Mouse (Mus musculus): ENCODE results near the gene Kcna10. TPM values are rescaled to one million over a fixed set of nuclear protein-coding genes. Genes with fewer than 3 reads are reported as not detected.

Kcna10 gene
- polyA plus RNA-seq, 1 experiment, result 0.10 TPM

GRCm38 (mm10) chr3:107158856-107159255, 24.0 kb upstream of the Kcna10 start:
- no peak for DNase-seq
- TF ChIP-seq POLR2A (IDR thresholded peaks at IDR 0.05; ENCODE audit: borderline replicate concordance, insufficient read depth, low read length) (no peak), CTCF (IDR thresholded peaks at IDR 0.05; ENCODE audit: borderline replicate concordance, insufficient read depth, low read depth, low read length) (no peak)
- WGBS, result 78% methylated on average over 7 of the region's 7 CpGs
- Histone ChIP-seq H3K27me3 (ENCODE audit: control insufficient read depth, insufficient read depth, low read length) (no peaks in the 10 kb centered on the region), H3K27ac (ENCODE audit: insufficient read depth, low read length) (no peak overlapping the region), H3K4me3 (replicated peaks; ENCODE audit: insufficient read depth, low read depth, low read length) (no peak overlapping the region), H3K4me1 (ENCODE audit: control insufficient read depth, insufficient read depth, low read length) (peaks cover 52% of the 10 kb centered on the region)

DNA sequence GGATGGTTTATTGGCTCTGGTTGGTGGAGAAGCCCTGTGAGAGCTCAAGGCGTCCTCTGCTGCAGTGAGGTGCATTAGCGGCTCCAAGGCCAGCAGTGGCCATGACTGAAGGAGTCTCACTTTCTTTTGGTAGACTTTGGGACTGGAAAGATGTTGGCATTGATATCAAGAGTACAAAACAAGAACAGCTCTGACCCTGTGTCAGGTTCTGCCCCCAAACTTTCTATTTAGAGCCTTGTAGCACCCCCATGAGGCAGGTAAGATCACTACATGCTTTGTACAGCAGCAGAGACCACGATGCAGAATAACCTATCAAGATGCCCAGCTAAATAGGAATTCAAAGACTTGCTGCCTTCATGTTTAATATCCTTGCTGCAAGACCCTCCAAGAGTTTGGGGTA, 23.4 kb upstream of the Kcna10 start:
- Histone ChIP-seq H3K27ac (ENCODE audit: insufficient read depth, low read length) (peak overlapping the region; percentile 39), H3K4me3 (replicated peaks; ENCODE audit: insufficient read depth, low read depth, low read length) (peak overlapping the region; percentile 11), H3K27me3 (ENCODE audit: control insufficient read depth, insufficient read depth, low read length) (no peaks in the 10 kb centered on the region), H3K4me1 (ENCODE audit: control insufficient read depth, insufficient read depth, low read length) (peaks cover 52% of the 10 kb centered on the region)
- WGBS, result 76% methylated on average over 3 of the region's 3 CpGs
- TF ChIP-seq POLR2A (IDR thresholded peaks at IDR 0.05; ENCODE audit: borderline replicate concordance, insufficient read depth, low read length), result no peak
- peak; percentile 40; the same call in 1 of the 2 replicates for TF ChIP-seq CTCF (IDR thresholded peaks at IDR 0.05; ENCODE audit: borderline replicate concordance, insufficient read depth, low read depth, low read length)
- peak; percentile 44 to 48 for DNase-seq

DNA sequence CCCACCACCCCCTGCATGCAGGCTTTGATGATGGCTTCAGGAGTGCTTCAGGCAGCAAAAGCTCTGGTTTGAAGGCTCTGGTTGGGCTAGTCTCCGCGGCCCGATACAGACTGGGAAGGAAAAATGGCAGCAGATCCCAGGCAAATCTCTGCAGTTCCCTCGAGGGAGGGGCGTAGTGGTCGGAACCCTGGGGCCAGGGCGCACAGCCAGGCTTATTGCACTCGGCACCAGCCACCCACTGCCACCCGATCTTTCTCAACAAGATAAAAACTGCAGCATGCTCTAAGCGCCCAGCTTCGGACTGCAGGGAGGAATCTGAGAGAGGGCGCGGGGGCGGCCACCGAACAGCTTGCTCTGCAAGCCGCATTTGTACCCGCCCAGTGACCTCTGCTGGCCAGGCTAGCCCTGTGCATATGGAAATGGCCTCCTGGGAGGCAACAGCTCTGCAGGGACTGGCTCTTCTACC, 23.0 kb upstream of the Kcna10 start:
- DNase-seq, result peak; percentile 79 to 82
- Histone ChIP-seq H3K27ac (ENCODE audit: insufficient read depth, low read length) (peak overlapping the region; percentile 39), H3K4me3 (replicated peaks; ENCODE audit: insufficient read depth, low read depth, low read length) (peak overlapping the region; percentile 11), H3K27me3 (ENCODE audit: control insufficient read depth, insufficient read depth, low read length) (no peaks in the 10 kb centered on the region), H3K4me1 (ENCODE audit: control insufficient read depth, insufficient read depth, low read length) (peaks cover 49% of the 10 kb centered on the region)
- WGBS, result 3% methylated on average over 17 of the region's 17 CpGs
- TF ChIP-seq CTCF (IDR thresholded peaks at IDR 0.05; ENCODE audit: borderline replicate concordance, insufficient read depth, low read depth, low read length) (peak; percentile 57; the same call in 1 of the 2 replicates), POLR2A (IDR thresholded peaks at IDR 0.05; ENCODE audit: borderline replicate concordance, insufficient read depth, low read length) (no peak)

GRCm38 (mm10) chr3:107162741-107163140, 20.1 kb upstream of the Kcna10 start:
- TF ChIP-seq CTCF (IDR thresholded peaks at IDR 0.05; ENCODE audit: borderline replicate concordance, insufficient read depth, low read depth, low read length), result no peak
- TF ChIP-seq POLR2A (IDR thresholded peaks at IDR 0.05; ENCODE audit: borderline replicate concordance, insufficient read depth, low read length), result no peak
- 28% methylated on average over 2 of the region's 2 CpGs for WGBS
- peak overlapping the region; percentile 42; the same call in 1 of the 2 replicates for H3K27ac ChIP-seq (ENCODE audit: insufficient read depth, low read length)
- DNase-seq, result peak; percentile 77 to 87
- H3K4me1 ChIP-seq (ENCODE audit: control insufficient read depth, insufficient read depth, low read length), result peaks cover 47% of the 10 kb centered on the region
- H3K27me3 ChIP-seq (ENCODE audit: control insufficient read depth, insufficient read depth, low read length), result no peaks in the 10 kb centered on the region
- H3K4me3 ChIP-seq (replicated peaks; ENCODE audit: insufficient read depth, low read depth, low read length), result no peak overlapping the region

DNA sequence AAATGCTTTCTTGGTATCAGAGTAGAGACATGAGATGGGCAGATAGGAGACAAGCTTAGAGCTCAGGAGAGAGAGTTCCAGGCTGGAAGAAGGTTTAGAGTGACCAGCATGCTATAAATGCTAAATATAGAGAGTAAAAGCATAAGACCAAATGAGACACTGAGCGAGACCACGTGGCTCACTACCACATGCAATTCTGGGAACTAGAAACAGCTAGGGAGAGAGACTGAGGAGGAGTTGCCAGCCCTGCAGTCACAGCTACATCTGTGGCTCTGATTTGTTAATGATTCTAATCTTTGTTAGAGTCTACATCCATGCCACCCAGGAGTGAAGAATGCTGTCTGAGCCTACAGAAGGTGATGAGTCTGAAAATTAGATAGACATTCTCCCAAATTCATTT, 13.3 kb upstream of the Kcna10 start:
- H3K27ac ChIP-seq (ENCODE audit: insufficient read depth, low read length), result no peak overlapping the region
- DNase-seq, result no peak
- no peaks in the 10 kb centered on the region for H3K27me3 ChIP-seq (ENCODE audit: control insufficient read depth, insufficient read depth, low read length)
- no peak overlapping the region for H3K4me3 ChIP-seq (replicated peaks; ENCODE audit: insufficient read depth, low read depth, low read length)
- TF ChIP-seq POLR2A (IDR thresholded peaks at IDR 0.05; ENCODE audit: borderline replicate concordance, insufficient read depth, low read length) (no peak), CTCF (IDR thresholded peaks at IDR 0.05; ENCODE audit: borderline replicate concordance, insufficient read depth, low read depth, low read length) (no peak)
- peaks cover 15% of the 10 kb centered on the region for H3K4me1 ChIP-seq (ENCODE audit: control insufficient read depth, insufficient read depth, low read length)
- WGBS, result 88% methylated on average over 2 of the region's 2 CpGs

DNA sequence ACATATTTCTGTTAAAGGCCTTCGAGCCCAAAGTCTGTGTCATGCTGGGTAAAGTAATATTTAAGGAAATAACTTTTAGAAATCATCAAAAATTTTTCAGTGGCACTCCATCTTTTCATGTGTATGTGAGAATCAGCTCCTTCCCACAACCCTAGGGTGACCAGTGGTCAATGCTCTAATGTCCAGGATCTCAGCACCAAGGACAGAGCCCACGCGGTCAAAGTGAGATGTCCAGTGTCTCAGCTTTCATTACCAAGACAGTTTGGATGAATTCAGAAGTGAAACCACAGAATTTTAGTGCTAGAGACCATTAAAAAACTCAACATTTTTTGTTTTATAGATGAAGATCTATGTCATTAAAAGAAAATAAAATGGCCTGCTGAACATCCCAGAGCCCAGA, 10.9 kb upstream of the Kcna10 start:
- TF ChIP-seq CTCF (IDR thresholded peaks at IDR 0.05; ENCODE audit: borderline replicate concordance, insufficient read depth, low read depth, low read length), result no peak
- no peak for TF ChIP-seq POLR2A (IDR thresholded peaks at IDR 0.05; ENCODE audit: borderline replicate concordance, insufficient read depth, low read length)
- no peaks in the 10 kb centered on the region for H3K27me3 ChIP-seq (ENCODE audit: control insufficient read depth, insufficient read depth, low read length)
- H3K4me1 ChIP-seq (ENCODE audit: control insufficient read depth, insufficient read depth, low read length), result peaks cover 31% of the 10 kb centered on the region
- no peak overlapping the region for H3K4me3 ChIP-seq (replicated peaks; ENCODE audit: insufficient read depth, low read depth, low read length)
- 84% methylated on average over 3 of the region's 3 CpGs for WGBS
- no peak for DNase-seq
- no peak overlapping the region for H3K27ac ChIP-seq (ENCODE audit: insufficient read depth, low read length)

DNA sequence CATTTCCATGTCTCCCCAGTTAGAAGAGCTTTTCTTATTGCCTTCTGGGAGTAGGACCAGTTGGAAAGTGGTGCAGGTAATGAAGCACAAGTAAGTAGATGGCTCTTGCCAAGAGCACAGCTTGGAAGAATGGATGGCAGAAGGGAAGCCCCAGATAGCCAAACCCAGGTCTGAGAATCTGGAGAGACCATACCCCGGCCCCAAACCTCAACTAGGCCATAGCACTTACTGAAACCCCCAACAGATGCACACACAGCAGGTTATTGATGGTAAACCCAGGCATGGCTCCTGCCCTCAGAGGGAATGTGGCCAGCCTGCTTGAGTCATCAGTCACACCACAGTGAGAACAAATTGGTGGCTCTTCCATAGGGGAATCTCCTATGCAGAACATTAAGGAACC, 10.3 kb upstream of the Kcna10 start:
- no peak for TF ChIP-seq CTCF (IDR thresholded peaks at IDR 0.05; ENCODE audit: borderline replicate concordance, insufficient read depth, low read depth, low read length)
- no peak for TF ChIP-seq POLR2A (IDR thresholded peaks at IDR 0.05; ENCODE audit: borderline replicate concordance, insufficient read depth, low read length)

DNA sequence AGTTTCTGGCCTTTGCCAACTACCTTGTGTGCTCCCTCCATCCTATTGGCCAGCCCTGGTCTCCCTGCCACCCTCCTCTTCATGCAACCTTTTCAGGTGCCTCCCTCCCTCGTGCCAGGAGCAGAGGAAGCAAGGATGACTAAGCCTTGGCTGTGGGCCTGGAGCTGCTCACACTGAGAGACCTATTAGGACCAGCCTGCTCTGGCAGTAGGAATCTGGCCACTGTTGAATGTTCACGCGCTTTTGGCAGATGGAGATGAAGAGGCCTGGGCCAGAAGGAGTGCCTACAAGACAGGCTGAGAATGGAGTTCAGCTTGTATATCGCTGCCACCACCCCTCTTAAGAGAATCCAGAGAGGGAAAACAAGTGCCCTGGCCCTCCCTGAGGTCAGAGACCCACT, 7.4 kb upstream of the Kcna10 start:
- no peaks in the 10 kb centered on the region for H3K27me3 ChIP-seq (ENCODE audit: control insufficient read depth, insufficient read depth, low read length)
- TF ChIP-seq CTCF (IDR thresholded peaks at IDR 0.05; ENCODE audit: borderline replicate concordance, insufficient read depth, low read depth, low read length), result no peak
- no peak for TF ChIP-seq POLR2A (IDR thresholded peaks at IDR 0.05; ENCODE audit: borderline replicate concordance, insufficient read depth, low read length)
- 7% methylated on average over 4 of the region's 4 CpGs for WGBS
- H3K27ac ChIP-seq (ENCODE audit: insufficient read depth, low read length), result peak overlapping the region; percentile 45; the same call in 1 of the 2 replicates
- no peak overlapping the region for H3K4me3 ChIP-seq (replicated peaks; ENCODE audit: insufficient read depth, low read depth, low read length)
- peaks cover 46% of the 10 kb centered on the region for H3K4me1 ChIP-seq (ENCODE audit: control insufficient read depth, insufficient read depth, low read length)
- peak; percentile 98 to 100 for DNase-seq

More for the DNA sequence above, 10.3 kb upstream of the Kcna10 start:
- Histone ChIP-seq H3K4me1 (ENCODE audit: control insufficient read depth, insufficient read depth, low read length) (peaks cover 35% of the 10 kb centered on the region), H3K4me3 (replicated peaks; ENCODE audit: insufficient read depth, low read depth, low read length) (no peak overlapping the region), H3K27ac (ENCODE audit: insufficient read depth, low read length) (no peak overlapping the region), H3K27me3 (ENCODE audit: control insufficient read depth, insufficient read depth, low read length) (no peaks in the 10 kb centered on the region)
- WGBS, result 20% methylated on average over 1 of the region's 1 CpGs
- peak; percentile 93 to 98 for DNase-seq
